Mouse (Mus musculus) erythroblast, embryonic 14.5 days (primary cell): ENCODE measurements at regions not wholly inside any gene's neighbourhood (a gene's known extent, or its start where the extent isn't known, plus 50 kb on each side); places are given as distances from the start of the nearest gene placed in this dataset.

Experiments
- GATA1 ChIP-seq: IDR thresholded peaks from 2 replicates; pipeline ENCODE4 v1.6.1; 2012; ENCODE audit warnings: low read length, inconsistent platforms, mixed read lengths
- TAL1 ChIP-seq: IDR thresholded peaks from 3 replicates; pipeline ENCODE4 v1.6.1; 2012; ENCODE audit warnings: low read length, inconsistent platforms, mixed read lengths

- TF ChIP-seq TAL1 (no peak), GATA1 (no peak)
Measured at GRCm38 (mm10) chr10:117505057-117505456, 124.2 kb upstream of the Cpm start.
